Mouse (Mus musculus) kidney, embryonic 14.5 days (tissue): ENCODE measurements at regions not wholly inside any gene's neighbourhood (a gene's known extent, or its start where the extent isn't known, plus 50 kb on each side); places are given as distances from the start of the nearest gene placed in this dataset.

Experiments used
- ATAC-seq: fragments of 200-750 bp; cut with Nextera tagmentation; 2 replicates; pipeline ENCODE4 v1.8.0; 2017; ENCODE audit warnings: moderate number of reproducible peaks, mild to moderate bottlenecking, moderate TSS enrichment, moderate library complexity; ENCODE audit not compliant: low FRiP score, low TSS enrichment
- H3K27ac ChIP-seq: fragments of 300-500 bp; sonication (generic); 2 replicates; pipeline ENCODE4 v1.5.1; 2014; ENCODE audit warnings: low read depth, mild to moderate bottlenecking, low read length, moderate library complexity, mixed read lengths
- H3K27me3 ChIP-seq: fragments of 300-500 bp; sonication (generic); 2 replicates; pipeline ENCODE4 v1.6.1; 2014; ENCODE audit warnings: mild to moderate bottlenecking, low read length; ENCODE audit not compliant: control insufficient read depth, insufficient read depth
- H3K36me3 ChIP-seq: fragments of 300-500 bp; sonication (generic); 2 replicates; pipeline ENCODE4 v1.6.1; 2014; ENCODE audit warnings: low read length, mixed read lengths; ENCODE audit not compliant: control insufficient read depth, insufficient read depth
- H3K4me1 ChIP-seq: fragments of 300-500 bp; sonication (generic); 2 replicates; pipeline ENCODE4 v1.6.1; 2014; ENCODE audit warnings: low read length, mixed read lengths; ENCODE audit not compliant: control insufficient read depth, insufficient read depth
- H3K4me2 ChIP-seq: fragments of 300-500 bp; sonication (generic); replicated peaks from 2 replicates; pipeline ENCODE4 v1.6.1; 2014; ENCODE audit warnings: low read depth, mild to moderate bottlenecking, low read length
- H3K4me3 ChIP-seq: fragments of 300-500 bp; sonication (generic); 2 replicates; pipeline ENCODE4 v1.5.1; 2014; ENCODE audit warnings: mild to moderate bottlenecking, low read length
- H3K9ac ChIP-seq: fragments of 300-500 bp; sonication (generic); 2 replicates; pipeline ENCODE4 v1.6.1; 2014; ENCODE audit warnings: low read depth, mild to moderate bottlenecking, low read length, moderate library complexity
- H3K9me3 ChIP-seq: fragments of 300-500 bp; sonication (generic); 2 replicates; pipeline ENCODE4 v1.6.1; 2016; ENCODE audit warnings: low read length; ENCODE audit not compliant: control insufficient read depth
- whole genome bisulfite sequencing: fragments of 180-500 bp; shearing (Covaris S2); extraction: QIAGEN DNeasy Blood & Tissue Kit; methylation state at CpG from one replicate; pipeline ENCODE4 v1.1.7; 2014; 5-methylcytosine and 5-hydroxymethylcytosine counted together

DNA sequence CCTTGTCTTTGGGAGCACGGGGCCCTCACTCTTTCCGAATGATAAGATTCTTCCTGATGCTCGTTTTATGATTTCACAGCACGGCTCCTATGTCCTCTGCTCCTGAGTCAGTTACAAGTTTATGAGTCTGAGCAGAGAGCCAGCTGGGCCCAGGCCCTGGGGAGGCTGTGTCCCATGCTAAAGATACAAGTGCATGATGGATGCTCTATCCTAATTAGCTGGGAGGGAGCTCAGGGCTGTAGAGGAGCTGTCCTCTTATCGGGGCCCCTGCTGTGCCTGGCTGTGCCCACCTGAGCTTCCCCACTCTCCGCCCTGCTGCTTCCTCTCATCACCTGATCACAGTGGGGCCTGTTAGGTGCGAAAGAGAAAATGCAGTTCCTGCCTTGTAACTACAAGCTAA is 65.3 kb upstream of the Slc35c1 start:
- Histone ChIP-seq H3K9ac (no peak overlapping the region), H3K4me1 (peaks cover 7% of the 10 kb centered on the region; the same call in 1 of the 2 replicates), H3K4me2 (no peak overlapping the region), H3K4me3 (no peak overlapping the region), H3K27ac (no peak overlapping the region), H3K36me3 (no peaks in the 10 kb centered on the region), H3K9me3 (no peaks in the 10 kb centered on the region), H3K27me3 (no peaks in the 10 kb centered on the region)
- 60% methylated on average over 7 of the region's 7 CpGs for WGBS
- ATAC-seq: no peak

DNA sequence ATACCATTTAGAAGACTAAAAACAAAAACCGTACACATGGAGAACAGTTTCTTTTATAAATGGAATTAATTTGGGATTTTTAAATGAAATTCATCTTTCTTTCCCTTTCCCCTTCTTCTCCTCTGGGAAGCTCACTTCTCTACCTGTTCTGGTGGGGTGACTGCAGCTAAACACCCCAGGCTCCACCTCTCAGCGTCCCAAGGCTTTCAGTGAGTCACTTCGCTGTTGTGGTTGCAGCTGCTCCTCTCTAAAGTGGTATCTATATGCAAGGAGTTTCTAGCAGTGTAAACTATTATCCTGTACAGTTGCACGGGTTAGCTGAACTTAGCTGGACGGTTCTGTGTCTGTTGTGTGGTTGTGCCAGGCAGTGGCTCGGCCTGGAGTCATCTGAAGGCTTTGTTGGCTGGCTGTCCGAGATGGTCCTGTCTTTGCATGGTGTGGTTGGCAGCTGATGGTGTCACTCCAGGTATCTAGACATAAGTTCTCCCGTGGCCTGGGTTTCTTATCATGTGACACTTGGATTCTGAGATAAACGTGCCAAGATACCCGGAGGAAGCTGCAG is 64.8 kb upstream of the Slc35c1 start:
- WGBS: 82% methylated on average over 10 of the region's 10 CpGs
- Histone ChIP-seq H3K36me3 (no peaks in the 10 kb centered on the region), H3K27me3 (no peaks in the 10 kb centered on the region), H3K4me3 (no peak overlapping the region), H3K9ac (no peak overlapping the region), H3K4me1 (peaks cover 7% of the 10 kb centered on the region; the same call in 1 of the 2 replicates), H3K27ac (no peak overlapping the region), H3K4me2 (no peak overlapping the region), H3K9me3 (no peaks in the 10 kb centered on the region)
- ATAC-seq: no peak

DNA sequence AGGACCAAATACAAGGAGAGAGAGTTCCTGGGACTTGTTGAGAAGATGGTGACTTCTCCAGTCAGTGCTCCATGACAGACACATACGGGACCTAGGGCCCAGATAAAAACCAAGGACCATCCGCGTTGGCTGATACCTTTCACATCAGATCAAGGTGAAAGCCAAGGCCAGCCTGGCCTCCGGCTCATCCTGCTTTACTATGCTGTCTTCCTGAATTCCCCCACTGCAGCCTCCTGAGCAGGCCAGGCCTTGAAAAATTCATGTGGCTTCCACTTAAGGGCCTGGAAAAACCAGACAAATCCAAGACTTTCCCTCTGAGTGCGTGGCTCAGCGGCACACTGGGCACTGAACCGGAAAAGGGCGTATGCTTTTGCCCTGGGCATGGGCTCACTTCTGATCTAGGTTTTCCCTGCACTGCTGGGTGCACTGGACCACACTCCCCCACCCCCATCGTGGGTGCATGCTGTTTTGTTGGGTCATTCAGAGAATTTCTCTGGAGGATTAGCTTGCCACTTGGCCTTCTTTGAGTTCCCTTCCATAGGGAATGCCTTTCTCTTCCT is 64.1 kb upstream of the Slc35c1 start:
- H3K27me3 ChIP-seq: no peaks in the 10 kb centered on the region
- H3K4me2 ChIP-seq: no peak overlapping the region
- ATAC-seq: no peak
- H3K9ac ChIP-seq: no peak overlapping the region
- no peak overlapping the region for H3K27ac ChIP-seq
- no peak overlapping the region for H3K4me3 ChIP-seq
- peaks cover 7% of the 10 kb centered on the region; the same call in 1 of the 2 replicates for H3K4me1 ChIP-seq
- H3K9me3 ChIP-seq: no peaks in the 10 kb centered on the region
- WGBS: 83% methylated on average over 9 of the region's 9 CpGs
- H3K36me3 ChIP-seq: no peaks in the 10 kb centered on the region

DNA sequence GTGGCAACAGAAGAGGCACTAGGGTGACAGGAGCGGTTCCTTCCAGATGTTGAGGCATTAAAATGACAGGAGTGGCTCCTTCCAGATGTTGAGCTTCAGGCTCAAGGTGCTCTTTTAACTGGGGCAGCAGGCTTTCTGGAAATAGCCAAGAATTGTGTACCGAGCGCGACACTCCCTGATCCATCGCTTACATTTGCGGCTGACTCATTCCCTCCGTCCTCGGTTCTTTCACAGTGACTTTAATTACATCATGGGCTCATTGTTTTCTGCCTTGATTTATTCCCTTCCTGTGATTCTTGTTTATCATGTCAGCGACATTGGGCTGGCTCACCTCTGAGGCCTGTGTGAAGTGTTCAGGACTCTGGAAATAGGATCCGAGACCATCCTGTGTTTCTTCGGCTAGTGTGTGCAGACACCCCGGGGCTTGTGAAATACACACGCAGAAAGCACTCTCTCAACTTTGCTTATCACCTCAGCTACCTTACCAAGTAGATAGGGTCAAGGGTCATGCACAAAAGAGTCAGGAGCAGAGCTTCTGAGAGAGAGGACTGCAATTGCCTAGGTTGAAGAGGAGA is 63.1 kb upstream of the Slc35c1 start:
- Histone ChIP-seq H3K4me3 (no peak overlapping the region), H3K4me1 (peaks cover under 1% of the 10 kb centered on the region; the same call in 1 of the 2 replicates), H3K9ac (no peak overlapping the region), H3K4me2 (no peak overlapping the region), H3K36me3 (no peaks in the 10 kb centered on the region), H3K9me3 (no peaks in the 10 kb centered on the region), H3K27me3 (no peaks in the 10 kb centered on the region), H3K27ac (no peak overlapping the region)
- ATAC-seq: no peak
- 55% methylated on average over 13 of the region's 13 CpGs for WGBS

DNA sequence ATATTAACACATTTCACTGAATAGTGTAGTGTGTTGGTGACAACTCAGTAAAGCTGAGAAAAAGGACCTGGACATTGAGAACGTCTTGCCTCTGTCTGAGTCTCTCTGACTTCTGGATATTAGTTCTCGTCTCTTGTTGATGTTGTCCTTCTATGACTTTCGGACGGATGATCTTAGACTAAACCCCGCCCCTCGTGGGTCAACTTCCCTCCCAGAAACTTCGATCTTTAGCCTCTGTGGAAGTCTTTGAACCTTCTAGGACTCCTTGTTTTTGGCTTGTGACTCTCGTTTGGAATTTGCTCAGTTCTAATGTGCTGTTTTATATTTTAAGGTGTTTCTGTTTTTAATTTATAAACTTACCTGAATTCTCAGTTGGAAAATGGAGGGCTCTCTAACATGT is 61.2 kb upstream of the Slc35c1 start:
- Histone ChIP-seq H3K27me3 (no peaks in the 10 kb centered on the region), H3K4me3 (no peak overlapping the region), H3K4me2 (no peak overlapping the region), H3K9me3 (no peaks in the 10 kb centered on the region), H3K27ac (no peak overlapping the region), H3K9ac (no peak overlapping the region), H3K36me3 (no peaks in the 10 kb centered on the region), H3K4me1 (no peaks in the 10 kb centered on the region)
- WGBS: 82% methylated on average over 8 of the region's 8 CpGs
- ATAC-seq: no peak

DNA sequence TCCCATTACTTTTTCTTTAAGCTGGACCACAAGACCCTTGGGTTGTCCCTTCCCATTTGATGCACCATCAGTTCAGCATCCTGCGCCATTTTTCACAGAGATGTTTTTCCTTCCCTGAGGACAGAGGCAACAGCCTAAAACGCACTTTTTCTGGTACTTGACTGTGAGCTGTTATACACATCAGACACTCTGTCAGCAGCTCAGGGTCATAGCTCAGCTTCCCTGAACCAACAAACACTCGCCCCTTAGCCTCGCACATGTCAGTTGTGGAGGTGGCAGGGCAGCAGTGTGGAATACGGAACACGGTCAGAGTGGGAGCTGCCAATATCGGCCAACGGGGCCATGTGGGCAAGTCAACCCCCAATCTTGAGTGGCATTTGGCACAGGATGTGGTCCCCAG is 59.1 kb upstream of the Slc35c1 start:
- Histone ChIP-seq H3K4me2 (no peak overlapping the region), H3K36me3 (no peaks in the 10 kb centered on the region), H3K9ac (no peak overlapping the region), H3K27me3 (no peaks in the 10 kb centered on the region), H3K4me3 (no peak overlapping the region), H3K4me1 (no peaks in the 10 kb centered on the region), H3K9me3 (no peaks in the 10 kb centered on the region), H3K27ac (no peak overlapping the region)
- no peak for ATAC-seq
- 73% methylated on average over 8 of the region's 8 CpGs for WGBS

DNA sequence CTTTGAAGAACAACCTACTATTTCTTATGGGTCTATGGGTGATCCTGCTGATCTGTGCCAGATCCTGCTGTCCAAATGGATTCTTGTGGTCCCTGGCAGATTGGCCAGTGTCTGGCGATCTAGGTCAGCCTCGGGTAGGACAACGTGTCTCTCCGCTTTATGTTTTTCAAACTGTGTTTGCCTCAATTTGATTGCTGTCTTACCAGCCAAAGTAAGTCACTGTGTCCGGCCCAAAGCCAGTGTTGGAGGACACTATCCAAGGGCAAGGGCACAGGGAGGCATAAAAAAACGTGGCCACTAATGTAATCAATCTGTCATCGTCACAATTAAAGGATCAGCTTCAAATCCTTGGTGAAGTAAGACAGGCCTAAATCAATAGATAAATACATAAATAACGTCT is 58.6 kb upstream of the Slc35c1 start:
- no peak overlapping the region for H3K9ac ChIP-seq
- H3K36me3 ChIP-seq: no peaks in the 10 kb centered on the region
- no peak overlapping the region for H3K4me3 ChIP-seq
- WGBS: 75% methylated on average over 8 of the region's 8 CpGs
- H3K27ac ChIP-seq: no peak overlapping the region
- no peak overlapping the region for H3K4me2 ChIP-seq
- no peaks in the 10 kb centered on the region for H3K27me3 ChIP-seq
- no peak for ATAC-seq
- H3K4me1 ChIP-seq: no peaks in the 10 kb centered on the region
- no peaks in the 10 kb centered on the region for H3K9me3 ChIP-seq

DNA sequence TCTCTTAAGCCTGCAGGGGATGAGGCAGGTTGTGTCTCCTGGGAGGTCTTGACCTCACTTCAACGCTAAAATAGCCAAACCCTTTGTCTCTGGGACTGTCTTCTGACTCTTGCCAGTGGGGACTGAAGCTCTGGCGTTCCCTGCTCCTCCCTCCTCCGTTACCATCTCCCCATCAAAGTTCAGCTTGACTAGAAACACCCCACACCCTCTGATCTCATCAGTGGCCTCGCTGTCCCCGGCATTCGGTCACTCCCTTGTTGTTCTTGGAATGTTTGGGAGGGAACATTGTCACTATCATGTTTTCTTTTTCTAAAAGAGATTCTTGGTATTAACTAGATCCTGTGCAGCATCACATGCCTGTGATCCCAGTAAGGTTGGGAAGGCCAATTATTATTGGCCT is 54.6 kb upstream of the Slc35c1 start:
- Histone ChIP-seq H3K27me3 (no peaks in the 10 kb centered on the region), H3K9ac (no peak overlapping the region), H3K4me1 (no peaks in the 10 kb centered on the region), H3K36me3 (no peaks in the 10 kb centered on the region), H3K4me3 (no peak overlapping the region), H3K9me3 (peaks cover 3% of the 10 kb centered on the region; the same call in 1 of the 2 replicates), H3K4me2 (no peak overlapping the region), H3K27ac (no peak overlapping the region)
- 54% methylated on average over 6 of the region's 6 CpGs for WGBS
- no peak for ATAC-seq
